Mouse (Mus musculus): ENCODE results near the gene Etv6. TPM values are rescaled to one million over a fixed set of nuclear protein-coding genes. Genes with fewer than 3 reads are reported as not detected.

Gene Etv6
- polyA plus RNA-seq, 1 experiment: 4.4 TPM

DNA sequence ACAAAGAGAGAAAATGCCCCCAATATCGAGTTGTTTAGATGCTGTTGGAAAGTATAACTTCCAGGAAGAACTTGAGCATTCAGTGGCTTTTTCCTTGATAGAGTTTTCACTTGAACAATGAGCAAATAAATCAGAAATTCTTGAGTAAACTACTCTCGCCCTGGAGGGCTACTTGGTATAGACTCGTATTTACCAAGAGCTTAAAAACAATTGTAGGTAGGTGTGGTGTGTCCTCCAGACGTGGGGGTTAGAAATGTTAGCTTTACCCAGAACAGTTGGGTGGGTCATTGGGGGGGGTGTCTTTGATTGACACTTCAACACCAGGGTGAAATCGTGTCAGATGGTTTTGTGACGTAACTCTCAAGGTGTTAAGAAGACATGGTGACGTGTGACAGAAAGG, 88.0 kb downstream of the Etv6 start:
- Histone ChIP-seq H3K27ac (ENCODE audit: control insufficient read depth, insufficient read depth, low read depth, low read length) (no peak overlapping the region), H3K27me3 (ENCODE audit: control insufficient read depth, insufficient read depth, low read length) (no peaks in the 10 kb centered on the region), H3K4me1 (ENCODE audit: control insufficient read depth, insufficient read depth, low read length) (peaks cover 5% of the 10 kb centered on the region), H3K36me3 (ENCODE audit: control insufficient read depth, insufficient read depth, low read length) (no peaks in the 10 kb centered on the region), H3K4me3 (ENCODE audit: control insufficient read depth, low read depth, low read length) (no peak overlapping the region)
- TF ChIP-seq POLR2A (IDR thresholded peaks at IDR 0.05; ENCODE audit: control insufficient read depth, low read depth, low read length) (no peak), CTCF (IDR thresholded peaks at IDR 0.05; ENCODE audit: control insufficient read depth, insufficient read depth, insufficient replicate concordance, low read depth, low read length) (no peak)

DNA sequence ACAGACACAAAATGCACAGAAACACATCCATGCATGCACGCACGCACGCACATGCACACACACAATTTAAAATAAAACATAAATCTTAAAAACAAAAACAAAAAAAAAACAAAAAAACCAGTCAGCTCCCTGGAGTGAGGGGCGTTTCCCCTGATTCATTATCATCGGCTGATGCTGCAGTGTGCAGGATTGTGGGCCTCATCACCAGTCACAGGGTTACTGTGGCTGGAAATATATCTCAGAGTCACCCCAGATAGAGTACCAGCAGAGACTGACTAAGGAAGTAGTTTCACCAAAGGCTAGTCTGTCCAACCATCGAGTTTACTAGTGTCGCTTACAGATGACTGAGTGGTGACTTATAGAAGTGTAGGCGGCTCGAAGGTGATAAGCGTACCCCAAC, 88.8 kb downstream of the Etv6 start:
- H3K27ac ChIP-seq (ENCODE audit: control insufficient read depth, insufficient read depth, low read depth, low read length): no peak overlapping the region
- no peaks in the 10 kb centered on the region for H3K27me3 ChIP-seq (ENCODE audit: control insufficient read depth, insufficient read depth, low read length)
- no peaks in the 10 kb centered on the region for H3K36me3 ChIP-seq (ENCODE audit: control insufficient read depth, insufficient read depth, low read length)
- no peak overlapping the region for H3K4me3 ChIP-seq (ENCODE audit: control insufficient read depth, low read depth, low read length)
- H3K4me1 ChIP-seq (ENCODE audit: control insufficient read depth, insufficient read depth, low read length): peaks cover 1% of the 10 kb centered on the region; the same call in 1 of the 2 replicates
- TF ChIP-seq POLR2A (IDR thresholded peaks at IDR 0.05; ENCODE audit: control insufficient read depth, low read depth, low read length) (no peak), CTCF (IDR thresholded peaks at IDR 0.05; ENCODE audit: control insufficient read depth, insufficient read depth, insufficient replicate concordance, low read depth, low read length) (no peak)

DNA sequence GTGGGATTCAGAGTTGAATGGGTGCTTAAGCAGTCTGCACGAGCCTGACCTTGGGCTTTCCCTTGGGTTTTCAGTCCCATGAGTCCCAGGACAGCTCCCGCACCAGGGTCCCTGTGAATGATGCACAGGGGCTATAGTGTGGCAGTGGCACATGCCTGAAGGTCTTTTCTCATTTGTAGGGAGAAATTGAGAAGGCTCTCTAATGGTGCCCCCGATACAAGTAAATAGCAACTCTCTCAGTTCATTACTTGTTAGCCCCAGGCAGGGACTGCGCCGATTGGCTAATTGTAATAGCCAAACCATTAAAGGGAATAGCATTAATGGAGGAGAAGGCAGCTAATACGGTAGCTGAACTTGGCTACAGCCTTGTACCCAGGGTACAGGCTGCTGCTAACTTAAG, 92.5 kb downstream of the Etv6 start:
- H3K27ac ChIP-seq (ENCODE audit: control insufficient read depth, insufficient read depth, low read depth, low read length): no peak overlapping the region
- no peaks in the 10 kb centered on the region for H3K4me1 ChIP-seq (ENCODE audit: control insufficient read depth, insufficient read depth, low read length)
- H3K27me3 ChIP-seq (ENCODE audit: control insufficient read depth, insufficient read depth, low read length): no peaks in the 10 kb centered on the region
- TF ChIP-seq POLR2A (IDR thresholded peaks at IDR 0.05; ENCODE audit: control insufficient read depth, low read depth, low read length) (no peak), CTCF (IDR thresholded peaks at IDR 0.05; ENCODE audit: control insufficient read depth, insufficient read depth, insufficient replicate concordance, low read depth, low read length) (no peak)
- no peaks in the 10 kb centered on the region for H3K36me3 ChIP-seq (ENCODE audit: control insufficient read depth, insufficient read depth, low read length)
- H3K4me3 ChIP-seq (ENCODE audit: control insufficient read depth, low read depth, low read length): no peak overlapping the region

DNA sequence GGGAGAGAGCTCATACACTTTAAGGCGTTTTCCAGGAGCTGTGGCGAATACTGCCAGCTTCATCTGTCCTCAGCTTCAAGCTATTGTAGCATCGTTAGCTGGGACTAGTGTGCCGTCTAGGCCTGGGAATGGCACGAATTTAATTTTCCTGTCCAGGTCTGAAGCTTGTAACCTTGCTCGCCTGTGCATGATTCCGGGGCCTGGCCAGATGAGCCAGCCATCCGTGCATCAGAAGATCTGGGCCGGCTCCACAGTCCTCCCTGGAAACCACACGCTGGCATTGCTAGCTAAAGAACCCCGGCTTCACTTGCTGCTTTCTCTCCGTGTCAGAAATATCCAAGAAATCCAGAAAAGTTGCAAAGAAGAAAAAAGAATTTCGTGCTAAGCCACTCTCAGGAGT, 93.1 kb downstream of the Etv6 start:
- no peak overlapping the region for H3K27ac ChIP-seq (ENCODE audit: control insufficient read depth, insufficient read depth, low read depth, low read length)
- H3K4me1 ChIP-seq (ENCODE audit: control insufficient read depth, insufficient read depth, low read length): no peaks in the 10 kb centered on the region
- H3K27me3 ChIP-seq (ENCODE audit: control insufficient read depth, insufficient read depth, low read length): no peaks in the 10 kb centered on the region
- no peak overlapping the region for H3K4me3 ChIP-seq (ENCODE audit: control insufficient read depth, low read depth, low read length)
- H3K36me3 ChIP-seq (ENCODE audit: control insufficient read depth, insufficient read depth, low read length): no peaks in the 10 kb centered on the region
- no peak for TF ChIP-seq CTCF (IDR thresholded peaks at IDR 0.05; ENCODE audit: control insufficient read depth, insufficient read depth, insufficient replicate concordance, low read depth, low read length)
- TF ChIP-seq POLR2A (IDR thresholded peaks at IDR 0.05; ENCODE audit: control insufficient read depth, low read depth, low read length): no peak

DNA sequence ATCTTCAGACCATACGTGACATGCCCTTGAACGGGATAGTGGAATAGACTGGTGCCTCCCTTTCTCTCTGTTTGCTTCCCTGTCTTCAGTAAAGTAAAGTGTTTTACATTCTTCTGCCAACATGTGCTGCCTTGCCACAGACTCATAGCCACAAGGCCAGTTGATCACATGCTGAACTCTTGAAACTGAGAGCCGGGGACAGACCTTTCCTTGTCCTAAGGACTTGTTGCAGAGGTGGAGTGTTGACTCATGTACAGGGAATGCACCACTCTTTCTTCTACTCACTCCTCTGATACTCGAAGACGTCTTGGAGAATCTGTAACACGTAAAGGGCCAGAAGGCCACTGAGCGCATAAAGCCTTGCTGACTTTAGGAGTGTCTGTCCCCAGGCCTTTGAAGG, 94.3 kb downstream of the Etv6 start:
- TF ChIP-seq POLR2A (IDR thresholded peaks at IDR 0.05; ENCODE audit: control insufficient read depth, low read depth, low read length) (no peak), CTCF (IDR thresholded peaks at IDR 0.05; ENCODE audit: control insufficient read depth, insufficient read depth, insufficient replicate concordance, low read depth, low read length) (no peak)
- H3K4me1 ChIP-seq (ENCODE audit: control insufficient read depth, insufficient read depth, low read length): no peaks in the 10 kb centered on the region
- no peaks in the 10 kb centered on the region for H3K36me3 ChIP-seq (ENCODE audit: control insufficient read depth, insufficient read depth, low read length)
- no peaks in the 10 kb centered on the region for H3K27me3 ChIP-seq (ENCODE audit: control insufficient read depth, insufficient read depth, low read length)
- H3K4me3 ChIP-seq (ENCODE audit: control insufficient read depth, low read depth, low read length): no peak overlapping the region
- H3K27ac ChIP-seq (ENCODE audit: control insufficient read depth, insufficient read depth, low read depth, low read length): no peak overlapping the region

DNA sequence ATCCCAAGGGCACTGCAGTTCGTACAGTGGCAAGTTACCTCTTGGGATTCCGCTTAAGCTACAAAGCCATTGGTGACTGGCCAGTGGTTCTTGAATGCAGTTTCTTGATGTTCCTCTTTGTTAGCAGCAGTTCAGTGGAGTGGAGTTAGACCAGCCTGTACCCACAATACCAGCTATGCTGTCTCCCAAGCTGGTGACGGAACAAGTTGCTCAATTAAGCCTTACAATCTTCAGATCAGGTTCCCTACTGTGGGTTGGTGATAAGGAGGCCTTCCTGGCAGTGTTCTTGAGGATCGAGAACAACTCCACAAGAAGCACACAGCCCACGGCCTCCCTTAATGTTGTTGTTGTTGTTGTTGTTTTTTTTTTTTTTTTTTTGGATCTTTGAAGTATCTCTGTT, 95.3 kb downstream of the Etv6 start:
- Histone ChIP-seq H3K27ac (ENCODE audit: control insufficient read depth, insufficient read depth, low read depth, low read length) (no peak overlapping the region), H3K27me3 (ENCODE audit: control insufficient read depth, insufficient read depth, low read length) (no peaks in the 10 kb centered on the region), H3K36me3 (ENCODE audit: control insufficient read depth, insufficient read depth, low read length) (no peaks in the 10 kb centered on the region), H3K4me1 (ENCODE audit: control insufficient read depth, insufficient read depth, low read length) (no peaks in the 10 kb centered on the region), H3K4me3 (ENCODE audit: control insufficient read depth, low read depth, low read length) (no peak overlapping the region)
- no peak for TF ChIP-seq POLR2A (IDR thresholded peaks at IDR 0.05; ENCODE audit: control insufficient read depth, low read depth, low read length)
- no peak for TF ChIP-seq CTCF (IDR thresholded peaks at IDR 0.05; ENCODE audit: control insufficient read depth, insufficient read depth, insufficient replicate concordance, low read depth, low read length)

DNA sequence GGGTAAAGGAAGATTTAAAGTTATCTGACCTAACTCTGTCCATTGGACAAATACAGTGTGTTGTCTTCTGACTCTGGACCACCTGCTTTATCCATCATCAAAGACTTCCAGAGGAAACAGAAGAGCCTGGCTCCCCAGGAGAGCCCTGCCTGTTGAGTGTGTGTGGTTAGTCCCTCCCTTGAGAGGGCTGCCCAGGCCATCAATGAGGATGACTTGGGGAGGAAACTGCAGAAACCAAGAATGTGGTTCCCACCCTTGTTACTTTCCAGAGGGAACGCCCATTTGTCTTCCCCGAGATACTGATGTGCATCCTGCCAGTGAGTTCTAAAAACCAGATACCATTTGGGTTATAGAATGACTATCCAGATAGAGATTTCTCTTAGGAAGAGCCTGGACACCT, 96.1 kb downstream of the Etv6 start:
- Histone ChIP-seq H3K4me1 (ENCODE audit: control insufficient read depth, insufficient read depth, low read length) (no peaks in the 10 kb centered on the region), H3K36me3 (ENCODE audit: control insufficient read depth, insufficient read depth, low read length) (no peaks in the 10 kb centered on the region), H3K4me3 (ENCODE audit: control insufficient read depth, low read depth, low read length) (no peak overlapping the region), H3K27me3 (ENCODE audit: control insufficient read depth, insufficient read depth, low read length) (no peaks in the 10 kb centered on the region), H3K27ac (ENCODE audit: control insufficient read depth, insufficient read depth, low read depth, low read length) (no peak overlapping the region)
- TF ChIP-seq POLR2A (IDR thresholded peaks at IDR 0.05; ENCODE audit: control insufficient read depth, low read depth, low read length) (no peak), CTCF (IDR thresholded peaks at IDR 0.05; ENCODE audit: control insufficient read depth, insufficient read depth, insufficient replicate concordance, low read depth, low read length) (no peak)

DNA sequence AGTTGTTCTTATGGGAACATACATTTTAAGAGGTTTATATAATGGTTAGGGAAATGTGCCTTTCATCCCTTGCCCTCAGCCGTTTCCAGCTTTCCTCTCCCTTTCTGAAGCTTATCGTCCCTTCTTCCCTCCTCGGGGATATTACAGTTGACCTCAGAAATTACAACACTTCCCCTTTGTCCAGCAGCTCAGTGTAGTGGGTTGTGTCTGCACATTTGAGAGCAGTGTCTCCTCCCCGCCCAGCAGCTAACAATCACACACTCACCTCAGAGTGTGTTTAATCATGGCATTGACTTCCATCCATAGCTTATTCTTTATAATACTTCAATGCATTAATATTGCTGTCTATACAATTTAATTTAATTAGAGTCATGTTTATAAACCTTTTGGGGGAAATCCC, 98.3 kb downstream of the Etv6 start:
- no peak overlapping the region for H3K27ac ChIP-seq (ENCODE audit: control insufficient read depth, insufficient read depth, low read depth, low read length)
- no peak overlapping the region for H3K4me3 ChIP-seq (ENCODE audit: control insufficient read depth, low read depth, low read length)
- no peaks in the 10 kb centered on the region for H3K36me3 ChIP-seq (ENCODE audit: control insufficient read depth, insufficient read depth, low read length)
- TF ChIP-seq POLR2A (IDR thresholded peaks at IDR 0.05; ENCODE audit: control insufficient read depth, low read depth, low read length) (no peak), CTCF (IDR thresholded peaks at IDR 0.05; ENCODE audit: control insufficient read depth, insufficient read depth, insufficient replicate concordance, low read depth, low read length) (no peak)
- H3K4me1 ChIP-seq (ENCODE audit: control insufficient read depth, insufficient read depth, low read length): no peaks in the 10 kb centered on the region
- H3K27me3 ChIP-seq (ENCODE audit: control insufficient read depth, insufficient read depth, low read length): no peaks in the 10 kb centered on the region

All from testis, adult 2 months (tissue).